Mouse (Mus musculus) lung, embryonic 16.5 days (tissue): ENCODE results near the gene Atp5d. TPM values are rescaled to one million over a fixed set of nuclear protein-coding genes. Genes with fewer than 3 reads are reported as not detected.

Source experiments
- ATAC-seq: fragments of 200-750 bp; cut with Nextera tagmentation; 2 replicates; pipeline ENCODE4 v1.8.0; 2017; ENCODE audit warnings: low read depth, mild to moderate bottlenecking, moderate library complexity
- H3K27ac ChIP-seq: fragments of 300-500 bp; sonication (generic); 2 replicates; pipeline ENCODE4 v1.5.1; 2014; ENCODE audit warnings: mild to moderate bottlenecking, control low read depth, low read length
- H3K27me3 ChIP-seq: fragments of 300-500 bp; sonication (generic); 2 replicates; pipeline ENCODE4 v1.6.1; 2014; ENCODE audit warnings: low read depth, low read length, mixed read lengths; ENCODE audit not compliant: control insufficient read depth, insufficient read depth
- H3K36me3 ChIP-seq: fragments of 300-500 bp; sonication (generic); 2 replicates; pipeline ENCODE4 v1.6.1; 2014; ENCODE audit warnings: low read length; ENCODE audit not compliant: control insufficient read depth, insufficient read depth
- H3K4me1 ChIP-seq: fragments of 300-500 bp; sonication (generic); replicated peaks from 2 replicates; pipeline ENCODE4 v1.6.1; 2014; ENCODE audit warnings: low read length, mixed read lengths; ENCODE audit not compliant: control insufficient read depth, insufficient read depth
- H3K4me2 ChIP-seq: fragments of 300-500 bp; sonication (generic); 2 replicates; pipeline ENCODE4 v1.6.1; 2014; ENCODE audit warnings: low read depth, low read length, control low read depth
- H3K4me3 ChIP-seq: fragments of 300-500 bp; sonication (generic); 2 replicates; pipeline ENCODE4 v1.5.1; 2014; ENCODE audit warnings: mild to moderate bottlenecking, low read length, control low read depth
- H3K9ac ChIP-seq: fragments of 300-500 bp; sonication (generic); 2 replicates; pipeline ENCODE4 v1.6.1; 2014; ENCODE audit warnings: low read length, control low read depth
- H3K9me3 ChIP-seq: fragments of 300-500 bp; sonication (generic); 2 replicates; pipeline ENCODE4 v1.6.1; 2016; ENCODE audit warnings: low read length; ENCODE audit not compliant: control insufficient read depth
- WGBS: fragments of 180-500 bp; shearing (Covaris S2); extraction: QIAGEN DNeasy Blood & Tissue Kit; methylation state at CpG from one replicate; pipeline ENCODE4 v1.1.7; 2014; 5-methylcytosine and 5-hydroxymethylcytosine counted together
- polyA plus RNA-seq: library from polyadenylated mRNA; unstranded; fragments of >200 nt; fragmentation: Nextera tagmentation; extraction: Ambion mirVana; gene quantifications from 2 replicates; pipeline ENCODE4 v1.2.1, GENCODE M21; 2015

The Atp5d gene
- polyA plus RNA-seq, 1 experiment from 2014 or later, result 534 TPM

DNA sequence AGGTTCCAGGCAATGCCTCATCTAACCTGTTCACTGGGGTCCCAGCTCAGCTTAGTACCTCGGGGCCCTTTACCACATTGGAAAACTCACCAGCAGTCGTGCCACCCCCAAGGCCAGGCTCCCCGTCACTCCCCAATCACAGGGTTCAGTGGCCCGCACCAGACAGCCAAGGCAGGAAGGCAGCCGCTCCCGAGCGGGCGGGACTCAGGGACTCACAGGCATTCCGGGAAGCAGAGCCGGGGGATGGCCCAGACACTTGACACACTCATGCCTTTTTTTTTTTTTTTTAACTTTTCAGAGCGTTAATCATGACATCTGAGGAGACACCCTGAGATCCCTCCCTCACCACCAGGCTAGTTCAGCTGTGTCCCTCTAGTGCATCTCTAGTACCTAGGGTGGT, 37.5 kb upstream of the Atp5d start:
- H3K4me1 ChIP-seq, result peaks cover 49% of the 10 kb centered on the region
- H3K36me3 ChIP-seq, result no peaks in the 10 kb centered on the region
- ATAC-seq, result no peak
- H3K4me3 ChIP-seq, result peak overlapping the region; percentile 91
- no peaks in the 10 kb centered on the region for H3K9me3 ChIP-seq
- H3K27me3 ChIP-seq, result no peaks in the 10 kb centered on the region
- no peak overlapping the region for H3K27ac ChIP-seq
- H3K9ac ChIP-seq, result peak overlapping the region; percentile 95
- 28% methylated on average over 11 of the region's 11 CpGs for WGBS
- peak overlapping the region; percentile 75 for H3K4me2 ChIP-seq

DNA sequence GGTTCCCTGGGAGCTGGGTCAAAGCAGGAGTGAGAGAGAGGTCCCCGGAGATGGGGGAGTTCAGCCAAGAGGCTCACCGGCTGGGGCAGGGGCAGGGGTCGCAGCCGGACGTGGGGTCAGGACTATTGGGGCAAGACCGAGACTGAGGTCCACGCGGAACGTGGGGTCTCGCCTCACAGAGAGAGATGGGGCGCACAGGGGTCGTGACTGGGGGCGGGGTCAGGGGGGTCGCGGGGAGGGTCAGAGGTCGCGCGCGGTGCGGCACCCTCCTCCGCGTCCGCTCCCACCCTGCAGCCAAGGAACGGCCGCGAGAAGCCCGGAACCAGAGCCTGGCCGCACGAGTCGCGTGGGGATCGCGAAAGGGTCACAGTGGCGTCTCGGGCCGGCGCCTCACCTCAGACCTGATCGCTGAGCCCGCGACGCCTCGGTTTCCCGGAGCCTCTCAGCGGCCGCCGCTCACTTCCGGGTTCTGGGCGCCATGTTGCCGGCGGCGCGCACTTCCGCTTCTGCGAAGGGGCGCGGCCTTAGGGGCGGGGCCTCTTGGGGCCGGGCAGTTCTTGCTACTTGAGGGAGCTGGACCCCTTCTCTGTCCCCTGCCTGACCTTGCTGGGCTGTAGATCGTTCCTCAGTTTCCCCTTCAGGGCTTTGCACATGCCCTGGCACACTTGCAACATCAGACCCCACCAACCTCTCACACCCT, 36.1 kb upstream of the Atp5d start:
- Histone ChIP-seq H3K27me3 (no peaks in the 10 kb centered on the region), H3K4me3 (peak overlapping the region; percentile 91), H3K36me3 (no peaks in the 10 kb centered on the region), H3K27ac (peak overlapping the region; percentile 67), H3K9me3 (no peaks in the 10 kb centered on the region), H3K9ac (peak overlapping the region; percentile 95), H3K4me2 (peak overlapping the region; percentile 75), H3K4me1 (peaks cover 41% of the 10 kb centered on the region)
- peak; percentile 84 for ATAC-seq
- WGBS, result under 1% methylated on average over 56 of the region's 59 CpGs

- H3K4me3 ChIP-seq, result peak overlapping the region; percentile 91; the same call in 1 of the 2 replicates
- 72% methylated on average over 2 of the region's 2 CpGs for WGBS
- peaks cover 34% of the 10 kb centered on the region for H3K4me1 ChIP-seq
- no peaks in the 10 kb centered on the region for H3K27me3 ChIP-seq
- no peaks in the 10 kb centered on the region for H3K36me3 ChIP-seq
- H3K9me3 ChIP-seq, result no peaks in the 10 kb centered on the region
- no peak for ATAC-seq
- peak overlapping the region; percentile 67; the same call in 1 of the 2 replicates for H3K27ac ChIP-seq
- peak overlapping the region; percentile 75; the same call in 1 of the 2 replicates for H3K4me2 ChIP-seq
- H3K9ac ChIP-seq, result peak overlapping the region; percentile 95; the same call in 1 of the 2 replicates
These were observed 35.4 kb upstream of the Atp5d start for GRCm38 (mm10) chr10:80103032-80103431.

GRCm38 (mm10) chr10:80104181-80104580, 34.3 kb upstream of the Atp5d start:
- Histone ChIP-seq H3K36me3 (no peaks in the 10 kb centered on the region), H3K9me3 (no peaks in the 10 kb centered on the region), H3K4me1 (peaks cover 23% of the 10 kb centered on the region), H3K9ac (no peak overlapping the region), H3K4me3 (no peak overlapping the region), H3K27me3 (no peaks in the 10 kb centered on the region), H3K4me2 (no peak overlapping the region), H3K27ac (no peak overlapping the region)
- WGBS, result 76% methylated on average over 3 of the region's 3 CpGs
- no peak for ATAC-seq

- H3K4me2 ChIP-seq, result 0 out of 2 replicates have a peak within 1 kb of the TSS, but pooled peaks have one; percentile 5
- peak within 1 kb of the TSS; percentile 55 for H3K27ac ChIP-seq
- H3K27me3 ChIP-seq, result no peaks in the 10 kb centered on the region
- H3K9ac ChIP-seq, result peak within 1 kb of the TSS; percentile 1
- ATAC-seq, result no peak
- 64% methylated on average over 5 of the region's 5 CpGs for WGBS
- no peak within 1 kb of the TSS for H3K4me3 ChIP-seq
- no peaks in the 10 kb centered on the region for H3K9me3 ChIP-seq
- H3K4me1 ChIP-seq, result peaks cover 22% of the 10 kb centered on the region
- no peaks in the 10 kb centered on the region for H3K36me3 ChIP-seq
These were observed 33.0 kb upstream of the Atp5d start, which contains the start of gene Sbno2 for GRCm38 (mm10) chr10:80105460-80105859. Sbno2 (minus strand) TSS chr10:80105571.

DNA sequence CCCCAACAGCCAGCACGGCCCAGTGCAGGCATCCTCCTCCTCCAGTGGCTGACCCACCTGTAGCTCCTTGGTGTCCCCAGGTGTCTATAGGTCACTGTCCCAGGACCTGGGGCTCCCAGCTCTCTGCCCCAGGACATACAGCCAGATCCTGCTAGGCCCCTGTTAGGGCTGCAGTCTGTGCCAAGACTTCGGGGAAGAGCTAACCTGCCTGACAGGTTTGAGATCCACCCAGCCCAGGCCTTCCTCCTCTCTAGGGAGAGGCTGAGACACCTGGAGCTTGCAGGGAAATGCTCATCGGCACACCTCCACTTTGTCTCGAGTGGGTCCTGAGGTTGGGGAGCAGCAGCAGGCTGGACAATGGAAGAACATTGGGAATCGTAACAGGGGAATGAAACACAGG, 32.5 kb upstream of the Atp5d start:
- H3K4me2 ChIP-seq, result no peak overlapping the region
- H3K27ac ChIP-seq, result peak overlapping the region; percentile 55
- no peaks in the 10 kb centered on the region for H3K9me3 ChIP-seq
- H3K9ac ChIP-seq, result peak overlapping the region; percentile 1
- no peaks in the 10 kb centered on the region for H3K36me3 ChIP-seq
- peaks cover 21% of the 10 kb centered on the region for H3K4me1 ChIP-seq
- 51% methylated on average over 5 of the region's 5 CpGs for WGBS
- ATAC-seq, result no peak
- no peaks in the 10 kb centered on the region for H3K27me3 ChIP-seq
- H3K4me3 ChIP-seq, result no peak overlapping the region

DNA sequence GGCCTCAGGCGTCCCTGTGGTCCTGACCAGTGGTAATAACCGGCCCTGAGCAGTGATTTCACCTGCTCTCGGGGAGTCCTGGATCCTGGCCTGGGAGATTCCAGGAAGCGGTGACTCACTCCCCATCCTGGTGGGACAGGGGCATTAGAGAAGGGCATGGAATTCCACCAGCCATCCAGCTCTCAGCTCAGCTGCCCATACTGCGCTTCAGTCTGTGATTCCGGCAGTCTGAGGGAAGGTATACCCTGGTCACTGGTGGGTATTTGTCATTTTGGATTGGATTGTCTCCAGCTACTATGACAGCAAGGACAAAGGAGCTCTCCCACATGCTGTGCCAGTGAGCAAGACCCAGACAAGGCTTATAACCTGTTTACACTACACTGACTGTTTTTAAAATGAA, 30.8 kb upstream of the Atp5d start:
- H3K27me3 ChIP-seq, result no peaks in the 10 kb centered on the region
- no peak overlapping the region for H3K4me2 ChIP-seq
- H3K4me3 ChIP-seq, result no peak overlapping the region
- H3K27ac ChIP-seq, result no peak overlapping the region
- peak; percentile 30; the same call in 1 of the 2 replicates for ATAC-seq
- H3K4me1 ChIP-seq, result peaks cover 10% of the 10 kb centered on the region
- H3K36me3 ChIP-seq, result no peaks in the 10 kb centered on the region
- H3K9ac ChIP-seq, result no peak overlapping the region
- 54% methylated on average over 6 of the region's 6 CpGs for WGBS
- no peaks in the 10 kb centered on the region for H3K9me3 ChIP-seq

GRCm38 (mm10) chr10:80114341-80115284, 23.8 kb upstream of the Atp5d start:
- Histone ChIP-seq H3K27me3 (no peaks in the 10 kb centered on the region), H3K27ac (peak overlapping the region; percentile 91), H3K9ac (peak overlapping the region; percentile 69), H3K4me2 (peak overlapping the region; percentile 55), H3K9me3 (no peaks in the 10 kb centered on the region), H3K4me3 (peak overlapping the region; percentile 60), H3K36me3 (no peaks in the 10 kb centered on the region; the same call in 1 of the 2 replicates), H3K4me1 (peaks cover 21% of the 10 kb centered on the region)
- 3% methylated on average over 27 of the region's 27 CpGs for WGBS
- ATAC-seq, result peak; percentile 58
